Mouse (Mus musculus): ENCODE measurements around the gene Zmym5.
"Not testable (repeated sequence)": the region's sequence is repeated elsewhere in the genome, so short reads cannot be mapped to it uniquely, and the experiment has no call there.

The Zmym5 gene

DNA sequence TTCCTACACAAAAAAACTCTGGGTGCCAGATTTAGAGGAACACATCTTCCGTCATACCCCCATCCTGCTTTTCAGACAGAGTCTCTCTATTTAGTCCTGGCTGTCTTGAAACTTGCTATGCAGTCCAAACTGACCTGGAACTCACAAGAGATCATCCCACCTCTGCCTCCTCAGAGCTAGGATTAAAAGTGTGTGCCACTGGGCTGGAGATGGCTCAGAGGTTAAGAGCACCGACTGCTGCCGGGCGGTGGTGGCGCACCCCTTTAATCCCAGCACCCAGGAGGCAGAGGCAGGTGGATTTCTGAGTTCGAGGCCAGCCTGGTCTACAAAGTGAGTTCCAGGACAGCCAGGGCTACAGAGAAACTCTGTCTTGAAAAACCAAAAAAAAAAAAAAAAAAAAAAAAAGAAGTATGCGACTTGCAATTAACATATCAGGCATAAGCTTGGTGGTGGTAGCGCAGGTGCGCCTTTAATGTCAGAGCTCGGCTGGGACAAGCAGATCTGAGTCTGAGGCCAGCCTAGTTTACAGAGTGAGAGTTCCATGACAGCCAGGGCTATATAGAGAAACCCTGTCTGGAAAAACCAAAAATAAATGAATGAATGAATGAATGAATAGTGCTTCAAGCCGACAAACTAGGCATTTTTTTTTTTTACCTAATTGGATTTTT is 34.8 kb downstream of the Zmym5 start:
- DNase-seq (ENCODE audit: low spot score): peak; percentile 24

DNA sequence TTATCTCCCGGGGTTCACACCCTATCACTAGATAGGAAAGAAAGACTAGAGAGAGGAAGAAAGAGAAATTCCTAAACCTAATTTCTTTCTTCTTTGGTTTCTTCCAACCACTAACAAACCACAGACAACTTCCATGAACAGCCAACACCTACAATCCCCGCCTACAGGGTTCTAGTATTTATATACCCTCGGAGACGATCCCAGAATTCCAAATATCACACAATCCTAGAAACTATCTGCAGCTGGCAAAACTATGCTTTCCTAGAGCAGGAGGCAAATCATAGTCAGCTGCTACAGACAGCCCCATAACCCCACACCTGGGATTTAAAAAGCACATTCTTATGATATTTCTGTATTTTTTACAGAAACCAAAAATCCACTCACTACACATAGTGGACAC is 36.1 kb downstream of the Zmym5 start:
- DNase-seq (ENCODE audit: low spot score): no peak

GRCm38 (mm10) chr14:56766438-56766837 is 45.1 kb downstream of the Zmym5 start:
- not testable (repeated sequence) for DNase-seq (ENCODE audit: low spot score)

DNA sequence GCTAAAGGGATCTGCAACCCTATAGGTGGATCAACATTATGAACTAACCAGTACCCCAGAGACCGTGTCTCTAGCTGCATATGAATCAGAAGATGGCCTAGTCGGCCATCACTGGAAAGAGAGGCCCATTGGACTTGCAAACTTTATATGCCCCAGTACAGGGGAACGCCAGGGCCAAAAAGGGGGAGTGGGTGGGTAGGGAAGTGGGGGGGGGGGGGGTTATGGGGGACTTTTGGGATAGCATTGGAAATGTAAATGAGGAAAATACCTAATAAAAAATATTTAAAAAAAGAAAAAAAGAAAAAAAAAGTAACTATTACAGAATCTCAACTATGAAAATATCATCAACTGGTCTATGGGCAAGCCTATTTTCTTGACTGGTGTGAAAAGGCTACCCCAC is 46.4 kb downstream of the Zmym5 start:
- not testable (repeated sequence) for DNase-seq (ENCODE audit: low spot score)

DNA sequence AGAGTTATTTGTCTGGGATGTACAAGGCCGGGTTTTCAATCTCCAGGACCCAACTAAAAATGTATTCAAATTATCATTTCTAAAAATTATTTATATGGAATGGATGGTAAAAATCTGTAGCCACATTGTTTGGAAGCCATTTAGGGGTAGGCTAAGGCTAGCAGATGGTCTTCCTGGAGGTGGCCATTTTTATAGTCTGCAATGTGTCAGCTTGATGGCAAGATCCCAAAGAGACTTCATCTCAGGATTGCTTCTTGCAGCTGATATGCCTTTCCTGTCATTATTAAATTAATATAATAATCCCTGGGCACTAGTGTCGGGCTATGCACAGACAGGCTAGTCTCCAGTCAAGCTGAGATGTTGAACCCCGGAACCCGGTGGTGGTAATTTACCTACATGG is 60.2 kb downstream of the Zmym5 start:
- no peak for DNase-seq (ENCODE audit: low spot score)
